Mouse (Mus musculus) myocyte (in vitro differentiated cells): ENCODE data around the gene Kalrn.

Experiments used
- CEBPB ChIP-seq: IDR thresholded peaks from 2 replicates; pipeline ENCODE4 v1.6.1; 2011; ENCODE audit warnings: mild to moderate bottlenecking, moderate library complexity; ENCODE audit not compliant: poor library complexity, insufficient read depth, severe bottlenecking
- E2F4 ChIP-seq: IDR thresholded peaks from one replicate; pipeline ENCODE4 v1.6.1; 2011; ENCODE audit warnings: mild to moderate bottlenecking, control low read depth, moderate library complexity; ENCODE audit not compliant: insufficient read depth
- MAX ChIP-seq: IDR thresholded peaks from one replicate; pipeline ENCODE4 v1.6.1; 2011; ENCODE audit warnings: low read depth, mild to moderate bottlenecking, control low read depth
- MYOD1 ChIP-seq, 3 experiments: IDR thresholded peaks; one replicate each; pipeline ENCODE4 v1.6.1; 2011; ENCODE audit warnings: control low read depth in 2 of 3, low read depth in 2 of 3, mild to moderate bottlenecking in 2 of 3, moderate library complexity in 1 of 3; ENCODE audit not compliant: insufficient read length in 2 of 3, control insufficient read depth in 1 of 3
- POLR2A ChIP-seq: IDR thresholded peaks from one replicate; pipeline ENCODE4 v1.6.1; 2011; ENCODE audit warnings: low read depth, mild to moderate bottlenecking, control low read depth, moderate library complexity; ENCODE audit not compliant: insufficient read length
- POLR2AphosphoS2 ChIP-seq: IDR thresholded peaks from one replicate; pipeline ENCODE4 v1.6.1; 2011; ENCODE audit warnings: low read depth, control low read depth; ENCODE audit not compliant: insufficient read length
- REST ChIP-seq: IDR thresholded peaks from one replicate; pipeline ENCODE4 v1.6.1; 2011; ENCODE audit warnings: mild to moderate bottlenecking, control low read depth, moderate library complexity; ENCODE audit not compliant: insufficient read depth, insufficient read length
- TCF12 ChIP-seq: IDR thresholded peaks from one replicate; pipeline ENCODE4 v1.6.1; 2011; ENCODE audit warnings: mild to moderate bottlenecking, control low read depth; ENCODE audit not compliant: poor library complexity, insufficient read depth, severe bottlenecking
- USF1 ChIP-seq: IDR thresholded peaks from one replicate; pipeline ENCODE4 v1.6.1; 2011; ENCODE audit warnings: low read depth, mild to moderate bottlenecking, control low read depth, moderate library complexity

GRCm38 (mm10) chr16:34347574-34347973 is 225.8 kb downstream of the Kalrn start:
- no peak for TF ChIP-seq POLR2A
- no peak for TF ChIP-seq E2F4
- no peak for TF ChIP-seq POLR2AphosphoS2
- no peak for TF ChIP-seq USF1
- no peak for TF ChIP-seq MAX
- TF ChIP-seq CEBPB: no peak
- TF ChIP-seq REST: no peak
- no peak for TF ChIP-seq TCF12
- no peak for TF ChIP-seq MYOD1 (IDR thresholded peaks at IDR 0.05; ENCODE audit: control insufficient read depth in 1 of 3, insufficient read length in 2 of 3, low read depth in 2 of 3)
